ENCODE assay signal across 26 mouse cellular contexts in the genomic region with DNA sequence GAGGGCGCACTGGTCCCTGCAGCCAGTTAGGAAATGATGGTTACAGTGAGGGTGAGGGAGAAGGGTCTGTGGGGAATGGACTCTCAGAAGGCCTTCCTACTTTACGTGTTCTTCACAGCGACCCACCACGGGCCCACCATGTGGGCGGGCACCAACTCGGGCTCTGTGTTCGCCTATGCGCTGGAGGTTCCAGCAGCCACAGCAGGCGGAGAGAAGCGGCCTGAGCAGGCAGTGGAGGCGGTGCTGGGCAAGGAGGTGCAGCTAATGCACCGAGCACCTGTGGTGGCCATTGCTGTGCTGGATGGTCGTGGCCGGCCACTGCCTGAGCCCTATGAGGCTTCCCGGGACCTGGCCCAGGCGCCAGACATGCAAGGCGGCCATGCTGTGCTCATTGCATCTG. TPM values are rescaled to one million over a fixed set of nuclear protein-coding genes. Genes with fewer than 3 reads are reported as not detected.
DNase-seq lines count a peak whose midpoint lies in the region; ATAC-seq and TF ChIP-seq lines count a peak whose summit lies in the region.
"Had no signal": no experiment of that assay in that cellular context is flagged by ENCODE, and none has a peak within 500 bp of the region (broad histone marks: within the 10 kb centered on the region; RNA-seq: fewer than 3 reads in every experiment).

No protein-coding gene starts in this region.

- no peaks in the 10 kb centered on the region for H3K4me1 ChIP-seq in liver, embryonic 12.5 days
- peaks cover 4 to 8% of the 10 kb centered on the region in 2 experiments; a peak in 2 of 4 replicates for H3K4me1 ChIP-seq in ES-E14 (ENCODE audit: control insufficient read depth in 2 of 2, insufficient read depth in 2 of 2, low read length in 2 of 2, poor library complexity in 1 of 2)
- H3K4me1 ChIP-seq: embryonic facial prominence, embryonic 13.5 days; forebrain, embryonic 12.5 days; hindbrain, embryonic 15.5 days; limb, embryonic 10.5 days; neural tube, embryonic 15.5 days had no signal

- in situ Hi-C loops in ES-E14 (cut with MboI; ENCODE audit: low sequenced_read_pairs in 2 of 2, unreplicated experiment in 2 of 2): no loop called here

- DNase-seq in adrenal gland, postnatal 14 days: peak; percentile 3
- DNase-seq in adrenal gland, postnatal 25 days: no peak
- DNase-seq in gastrocnemius, adult 2 months: peak; percentile 15
- no peak for DNase-seq in gastrocnemius, postnatal 10 days
- peak; percentile 2 for DNase-seq in liver
- no peak for DNase-seq in ES-E14 (ENCODE audit: low read depth, low spot score)
- DNase-seq: cerebellum, adult 9-10 months; heart, postnatal 36 days; kidney, postnatal 25 days; lung, adult 2 months; lung, postnatal 14 days; spleen, adult 18-20 months; thymus, postnatal 14 days had no signal

- ATAC-seq in liver, embryonic 12.5 days: no peak
- ATAC-seq: CD4-positive, CD25-positive, alpha-beta regulatory T cell, adult 4 months; Patski had no signal

- H3K4me2 ChIP-seq in liver, embryonic 12.5 days: no peak overlapping the region
- H3K4me2 ChIP-seq: embryonic facial prominence, embryonic 13.5 days; forebrain, embryonic 12.5 days; hindbrain, embryonic 15.5 days; midbrain, embryonic 11.5 days; neural tube, embryonic 15.5 days had no signal

- intact Hi-C loops in gastrocnemius, adult 2 months (cut with DNase I): no loop called here

- H3K27me3 ChIP-seq in liver, embryonic 12.5 days (replicated peaks): no peaks in the 10 kb centered on the region
- H3K27me3 ChIP-seq: embryonic facial prominence, embryonic 13.5 days; forebrain, embryonic 12.5 days; hindbrain, embryonic 15.5 days; neural tube, embryonic 15.5 days; Patski had no signal

- H3K4me3 ChIP-seq in gastrocnemius, adult 2 months: no peak overlapping the region
- no peak overlapping the region for H3K4me3 ChIP-seq in liver, embryonic 12.5 days
- peak overlapping the region; percentile 9 to 31; a peak in 2 of 4 replicates for H3K4me3 ChIP-seq in ES-E14 (ENCODE audit: insufficient read depth in 1 of 2, low read depth in 1 of 2, low read length in 2 of 2, poor library complexity in 1 of 2, severe bottlenecking in 1 of 2)
- H3K4me3 ChIP-seq: embryonic facial prominence, embryonic 13.5 days; erythroblast, embryonic 14.5 days; forebrain, embryonic 12.5 days; heart, adult 2 months; hindbrain, embryonic 15.5 days; layer of hippocampus, adult 2 months; limb, embryonic 10.5 days; neural tube, embryonic 15.5 days had no signal

- H3K9ac ChIP-seq in liver, embryonic 12.5 days: no peak overlapping the region
- peak overlapping the region; percentile 2; the same call in 1 of the 2 replicates for H3K9ac ChIP-seq in ES-E14 (ENCODE audit: insufficient read depth, low read depth, low read length, poor library complexity, severe bottlenecking)
- H3K9ac ChIP-seq: embryonic facial prominence, embryonic 13.5 days; forebrain, embryonic 12.5 days; hindbrain, embryonic 15.5 days; neural tube, embryonic 15.5 days had no signal

- WGBS in liver, embryonic 12.5 days (ENCODE audit: insufficient replicate concordance): 84% methylated on average over 17 of the region's 17 CpGs

- no peak for TF ChIP-seq CTCF in gastrocnemius, adult 2 months (IDR thresholded peaks at IDR 0.05)

- peaks cover 100% of the 10 kb centered on the region for H3K36me3 ChIP-seq in liver, embryonic 12.5 days
- H3K36me3 ChIP-seq in ES-E14 (ENCODE audit: control insufficient read depth, insufficient read depth, low read length, poor library complexity, severe bottlenecking): peaks cover 89% of the 10 kb centered on the region

- no peaks in the 10 kb centered on the region for H3K9me3 ChIP-seq in liver, embryonic 12.5 days (replicated peaks)
- no peaks in the 10 kb centered on the region for H3K9me3 ChIP-seq in ES-E14 (ENCODE audit: control insufficient read depth, insufficient read depth, low read depth, low read length)
- H3K9me3 ChIP-seq: embryonic facial prominence, embryonic 13.5 days; forebrain, embryonic 12.5 days; G1E; hindbrain, embryonic 15.5 days; limb, embryonic 10.5 days; neural tube, embryonic 15.5 days had no signal

- H3K27ac ChIP-seq in gastrocnemius, adult 2 months: no peak overlapping the region
- no peak overlapping the region for H3K27ac ChIP-seq in liver, embryonic 12.5 days
- no peak overlapping the region for H3K27ac ChIP-seq in ES-E14 (ENCODE audit: insufficient read depth, low read depth, low read length, poor library complexity, severe bottlenecking)
- H3K27ac ChIP-seq: embryonic facial prominence, embryonic 13.5 days; forebrain, embryonic 12.5 days; heart, adult 2 months; hindbrain, embryonic 15.5 days; layer of hippocampus, adult 2 months; limb, embryonic 10.5 days; neural tube, embryonic 15.5 days had no signal

TF ChIP-seq in ES-E14, 5 proteins besides CTCF, POLR2A, EP300 and RAD21:
- TF ChIP-seq ZNF384 (IDR thresholded peaks at IDR 0.05; ENCODE audit: low read depth, low read length) (no peak), HCFC1 (IDR thresholded peaks at IDR 0.05; ENCODE audit: borderline replicate concordance, insufficient read depth, low read length) (no peak), CHD2 (IDR thresholded peaks at IDR 0.05; ENCODE audit: low read depth, low read length) (no peak), MAFK (IDR thresholded peaks at IDR 0.05; ENCODE audit: insufficient read depth, low read depth, low read length) (no peak), ZC3H11A (IDR thresholded peaks at IDR 0.05; ENCODE audit: borderline replicate concordance, low read depth, low read length) (no peak)

RNA-seq across cellular contexts. Expression of gene Llgl1, which starts 11.7 kb away (rescaled TPM):
- total RNA-seq in adrenal gland, postnatal 14 days (2021): 23.7 and 28.8 TPM in 2 replicates
- 25.6 and 28.6 TPM in 2 replicates for total RNA-seq in adrenal gland, postnatal 25 days (2021)
- 1 to 10 TPM; 9.0 to 9.5 TPM for total RNA-seq in gastrocnemius, adult 2 months (2021)
- 10 to 100 TPM; 15.7 to 20.3 TPM for total RNA-seq in gastrocnemius, postnatal 10 days (2021)
- 20.2 and 22.1 TPM in 2 replicates for polyA plus RNA-seq in liver, embryonic 12.5 days (2016; fragmentation: Nextera tagmentation; extraction: Ambion mirVana)
- 25.5 and 33.0 TPM in 2 replicates for total RNA-seq in ES-E14 (2012; rRNA removed)

RNA-seq across cellular contexts. Expression of gene Flii, which starts 15.8 kb away (rescaled TPM):
- 126 and 137 TPM in 2 replicates for total RNA-seq in adrenal gland, postnatal 14 days (2021)
- total RNA-seq in adrenal gland, postnatal 25 days (2021): 167 and 175 TPM in 2 replicates
- total RNA-seq in gastrocnemius, adult 2 months (2021): 100 to 1,000 TPM in 1 of 2 experiments, 10 to 100 TPM in 1; 96.1 to 103 TPM
- 10 to 100 TPM; 88.9 to 89.0 TPM for total RNA-seq in gastrocnemius, postnatal 10 days (2021)
- 41.7 and 43.1 TPM in 2 replicates for polyA plus RNA-seq in liver, embryonic 12.5 days (2016; fragmentation: Nextera tagmentation; extraction: Ambion mirVana)
- total RNA-seq in ES-E14 (2012; rRNA removed): 53.3 and 55.3 TPM in 2 replicates

RNA-seq across cellular contexts. Expression of gene Mief2, which starts 17.0 kb away (rescaled TPM):
- total RNA-seq in adrenal gland, postnatal 14 days (2021): 30.8 and 36.0 TPM in 2 replicates
- 39.8 and 45.0 TPM in 2 replicates for total RNA-seq in adrenal gland, postnatal 25 days (2021)
- total RNA-seq in gastrocnemius, adult 2 months (2021): 10 to 100 TPM; 61.9 to 91.0 TPM
- total RNA-seq in gastrocnemius, postnatal 10 days (2021): 10 to 100 TPM; 79.9 to 81.7 TPM
- 4.4 and 4.5 TPM in 2 replicates for polyA plus RNA-seq in liver, embryonic 12.5 days (2016; fragmentation: Nextera tagmentation; extraction: Ambion mirVana)
- total RNA-seq in ES-E14 (2012; rRNA removed): 24.8 and 39.2 TPM in 2 replicates

Comparison
In these comparisons a context has a peak if more than half of its experiments do, and no peak if none do; other contexts are left out.
1. DNase-seq: peak in adrenal gland, postnatal 14 days (single experiment), gastrocnemius, adult 2 months (single experiment) and liver (single experiment); none in adrenal gland, postnatal 25 days (single experiment), gastrocnemius, postnatal 10 days (single experiment) and ES-E14 (single experiment).
2. H3K4me3 ChIP-seq: peak in ES-E14 (2 of 2); none in gastrocnemius, adult 2 months (single experiment) and liver, embryonic 12.5 days (single experiment).